Mouse (Mus musculus) liver, embryonic 16.5 days (tissue): ENCODE measurements around the gene Plekho1. TPM values are rescaled to one million over a fixed set of nuclear protein-coding genes. Genes with fewer than 3 reads are reported as not detected.

Experiments
- polyA plus RNA-seq: library from polyadenylated mRNA; unstranded; fragments of >200 nt; fragmentation: Nextera tagmentation; extraction: Ambion mirVana; gene quantifications from 2 replicates; pipeline ENCODE4 v1.2.1, GENCODE M21; 2015

Plekho1 gene
- polyA plus RNA-seq, 1 experiment from 2014 or later: 4.5 TPM

Other genes with a start within 250 kb of the Plekho1 start
- gene Tars2, start 235.8 kb downstream of the Plekho1 start, polyA plus RNA-seq: 33.0 and 33.9 TPM in 2 replicates
- 7.7 and 7.9 TPM in 2 replicates for gene Rprd2, start 177.1 kb downstream of the Plekho1 start, polyA plus RNA-seq
- 23.1 and 23.7 TPM in 2 replicates for gene Prpf3, start 140.1 kb downstream of the Plekho1 start, polyA plus RNA-seq
- gene Mrps21, start 124.5 kb downstream of the Plekho1 start, polyA plus RNA-seq: 156 and 178 TPM in 2 replicates
- gene Ciart, start 113.8 kb downstream of the Plekho1 start, polyA plus RNA-seq: 0.78 and 1.1 TPM in 2 replicates
- gene BC028528, start 104.0 kb downstream of the Plekho1 start, polyA plus RNA-seq: 5.5 and 6.8 TPM in 2 replicates
- gene Aph1a, start 102.0 kb downstream of the Plekho1 start, polyA plus RNA-seq: 10.9 and 12.6 TPM in 2 replicates
- 14.6 and 15.4 TPM in 2 replicates for gene Car14, start 91.3 kb downstream of the Plekho1 start, polyA plus RNA-seq
- gene Anp32e, start 66.8 kb downstream of the Plekho1 start, polyA plus RNA-seq: 118 and 125 TPM in 2 replicates
- 11.7 and 12.9 TPM in 2 replicates for gene Vps45, start 62.5 kb upstream of the Plekho1 start, polyA plus RNA-seq
- 5.8 and 7.7 TPM in 2 replicates for gene Otud7b, start 108.5 kb upstream of the Plekho1 start, polyA plus RNA-seq
- gene Mtmr11, start 166.0 kb upstream of the Plekho1 start, polyA plus RNA-seq: 2.6 and 4.2 TPM in 2 replicates
- gene Sf3b4, start 176.3 kb upstream of the Plekho1 start, polyA plus RNA-seq: 59.4 and 59.6 TPM in 2 replicates
- gene Sv2a, start 185.2 kb upstream of the Plekho1 start, polyA plus RNA-seq: 0.12 and 0.13 TPM in 2 replicates
- 29.4 and 32.1 TPM in 2 replicates for gene Bola1, start 223.7 kb upstream of the Plekho1 start, polyA plus RNA-seq
- 0.73 and 0.95 TPM in 2 replicates for gene Hist2h2ab, start 223.9 kb upstream of the Plekho1 start, polyA plus RNA-seq
- gene Hist2h2ac, start 224.9 kb upstream of the Plekho1 start, polyA plus RNA-seq: 11.6 and 16.7 TPM in 2 replicates
- gene Hist2h2be, start 225.1 kb upstream of the Plekho1 start, polyA plus RNA-seq: 7.2 and 8.7 TPM in 2 replicates
- gene Hist2h3c2, start 243.1 kb upstream of the Plekho1 start, polyA plus RNA-seq: 9.2 and 9.8 TPM in 2 replicates
- gene Hist2h2aa2, start 244.3 kb upstream of the Plekho1 start, polyA plus RNA-seq: 77.1 and 92.2 TPM in 2 replicates
- 34.7 and 39.6 TPM in 2 replicates for gene Hist2h2aa1, start 249.5 kb upstream of the Plekho1 start, polyA plus RNA-seq